Mouse (Mus musculus) mammary gland, adult 2 months (tissue): ENCODE measurements around the gene Pdcl. TPM values are rescaled to one million over a fixed set of nuclear protein-coding genes. Genes with fewer than 3 reads are reported as not detected.

ENCODE experiments used
- polyA plus RNA-seq: library from polyadenylated mRNA; depleted of rRNA; stranded (reverse); fragments of >200 nt; gene quantifications from 2 replicates; pipeline ENCODE4 v1.2.3, GENCODE M21; 2012; ENCODE audit warnings: low replicate concordance; rRNA removed

The Pdcl gene
- 4.7 and 11.4 TPM in 2 replicates for polyA plus RNA-seq

GRCm38 (mm10) chr2:37358633-37359540 is at the start of gene Pdcl:
TSS of gene Pdcl (minus strand) at chr2:37359332.

GRCm38 (mm10) chr2:37326215-37326614 is 32.9 kb downstream of the Pdcl start, which contains the start of gene Olfr368:
TSS of gene Olfr368 (plus strand) at chr2:37326515.

Other genes starting within 250 kb of the Pdcl start
- gene Olfr362, start 241.4 kb downstream of the Pdcl start, polyA plus RNA-seq, result not detected in 2 replicates
- gene Olfr364-ps1, start 220.0 kb downstream of the Pdcl start, polyA plus RNA-seq, result not detected in 2 replicates
- gene Olfr365, start 171.1 kb downstream of the Pdcl start, polyA plus RNA-seq, result not detected in 2 replicates
- gene Olfr366, start 147.8 kb downstream of the Pdcl start, polyA plus RNA-seq, result not detected in 2 replicates
- not detected in 2 replicates for gene Olfr368, start 32.8 kb downstream of the Pdcl start, polyA plus RNA-seq
- gene Rc3h2, start 63.6 kb upstream of the Pdcl start, polyA plus RNA-seq, result 4.6 and 13.1 TPM in 2 replicates
- 1.5 and 4.0 TPM in 2 replicates for gene Zbtb26, start 83.8 kb upstream of the Pdcl start, polyA plus RNA-seq
- 1.8 and 2.5 TPM in 2 replicates for gene Zbtb6, start 83.8 kb upstream of the Pdcl start, polyA plus RNA-seq
- 5.7 and 13.3 TPM in 2 replicates for gene Rabgap1, start 83.9 kb upstream of the Pdcl start, polyA plus RNA-seq
- gene Gpr21, start 157.0 kb upstream of the Pdcl start, polyA plus RNA-seq, result 0.19 and 0.47 TPM in 2 replicates